Mouse (Mus musculus) spleen, postnatal 4 days (tissue): Measurements from ENCODE around the gene Get4.

Experiments
- DNase-seq, 2 experiments: peaks; one replicate each; pipeline ENCODE4 v3.0.0; 2022; ENCODE audit warnings: low spot score in 2 of 2

Gene Get4

DNA sequence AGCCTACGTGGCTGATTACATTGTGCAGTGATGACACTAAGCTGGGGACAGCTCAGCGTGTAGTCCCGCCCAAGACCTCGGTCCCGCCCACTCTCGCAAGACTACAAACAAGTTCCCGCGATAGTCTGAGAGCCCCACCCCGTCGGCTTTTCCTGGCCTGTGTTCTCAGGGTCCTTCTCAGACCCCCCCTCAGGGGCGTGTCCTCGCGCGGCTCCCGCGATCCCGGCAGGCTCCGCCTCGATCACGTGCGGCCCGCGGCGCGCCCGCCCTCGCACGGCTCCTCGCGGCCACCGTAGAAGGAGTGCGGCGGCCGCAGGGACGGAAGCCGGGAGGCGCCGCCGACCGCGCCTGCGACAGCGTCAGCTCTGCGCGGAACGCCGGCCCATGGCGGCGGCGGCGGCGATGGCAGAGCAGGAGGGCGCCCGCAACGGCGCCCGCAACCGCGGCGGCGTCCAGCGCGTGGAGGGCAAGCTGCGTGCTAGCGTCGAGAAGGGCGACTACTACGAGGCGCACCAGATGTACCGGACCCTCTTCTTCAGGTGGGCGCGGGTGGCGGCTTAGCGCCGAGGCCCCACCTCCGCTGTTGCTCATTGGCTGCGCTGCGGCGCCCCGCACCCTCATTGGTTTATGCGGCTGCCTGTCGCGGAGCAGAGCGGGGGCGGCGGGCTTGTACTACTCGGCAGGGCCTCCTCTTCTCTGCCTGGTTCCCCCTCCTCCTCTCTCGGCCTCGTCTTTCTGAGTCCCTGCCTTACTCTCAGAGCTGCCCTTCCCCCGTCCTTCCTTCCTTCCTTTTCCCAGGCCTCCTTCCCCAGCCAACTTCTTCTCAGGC is at the start of gene Get4:
TSS of gene Get4 (plus strand) at position 244 of the 829 bp plus-strand sequence.
- DNase-seq: peak; percentile 97 to 99

DNA sequence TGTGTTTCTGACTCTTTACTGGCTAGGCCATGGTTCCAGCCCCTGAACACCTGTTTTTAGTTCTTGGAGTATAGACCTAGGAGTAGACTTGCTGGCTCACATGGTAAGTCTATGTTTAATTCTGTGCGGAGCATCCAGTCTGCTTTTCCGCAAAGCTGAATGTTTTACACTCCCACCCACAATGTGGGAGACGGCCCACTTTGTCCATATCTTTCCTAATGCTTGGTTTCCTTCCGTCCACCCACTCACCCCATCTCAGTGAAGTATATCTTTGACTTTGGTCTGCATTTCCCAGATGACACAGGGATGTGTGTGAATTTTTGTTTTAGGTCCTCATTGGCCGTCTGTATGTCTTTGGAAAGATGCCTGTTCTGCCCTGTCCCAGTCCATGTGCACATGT is 48.8 kb upstream of the Get4 start:
- no peak for DNase-seq

DNA sequence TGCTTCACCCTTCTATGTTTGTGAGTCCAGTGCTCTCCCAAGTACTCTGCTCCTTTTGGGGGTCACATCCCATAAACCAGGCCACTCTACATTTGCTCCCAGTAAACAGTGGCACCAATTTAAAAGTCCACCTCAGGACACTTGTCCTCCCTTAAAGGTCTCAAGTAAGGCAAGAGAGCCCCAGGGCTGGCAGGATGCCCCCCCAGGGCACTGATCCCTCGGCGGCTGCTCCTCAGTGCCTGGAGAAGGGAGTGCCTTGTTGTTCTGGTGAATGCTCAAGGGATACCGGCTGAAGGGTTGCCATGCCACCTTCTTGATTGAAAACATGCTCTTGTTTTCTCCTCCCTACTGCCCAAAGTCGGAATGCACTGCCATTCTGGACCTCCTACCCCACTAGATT is 46.0 kb upstream of the Get4 start:
- DNase-seq: no peak

DNA sequence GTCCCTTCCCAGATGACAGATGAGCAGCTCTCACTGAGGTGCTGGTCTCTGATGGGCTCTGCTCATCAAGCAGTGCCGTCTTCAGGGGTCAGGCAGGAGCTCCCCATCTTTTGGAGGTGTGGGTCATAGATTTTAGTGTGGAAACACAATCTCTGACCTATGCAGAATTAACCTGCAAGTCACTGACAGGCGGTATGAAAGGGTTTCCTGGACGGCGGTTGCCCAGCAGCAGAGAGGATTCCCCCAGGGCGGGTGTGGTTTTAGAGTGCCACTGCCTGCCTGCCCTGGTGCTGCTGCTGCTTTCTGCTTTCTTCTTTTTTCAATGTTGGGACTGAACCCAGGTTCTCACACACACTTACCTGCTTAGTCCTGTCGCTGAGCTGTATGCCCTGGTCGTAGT is 45.6 kb upstream of the Get4 start:
- DNase-seq: no peak

DNA sequence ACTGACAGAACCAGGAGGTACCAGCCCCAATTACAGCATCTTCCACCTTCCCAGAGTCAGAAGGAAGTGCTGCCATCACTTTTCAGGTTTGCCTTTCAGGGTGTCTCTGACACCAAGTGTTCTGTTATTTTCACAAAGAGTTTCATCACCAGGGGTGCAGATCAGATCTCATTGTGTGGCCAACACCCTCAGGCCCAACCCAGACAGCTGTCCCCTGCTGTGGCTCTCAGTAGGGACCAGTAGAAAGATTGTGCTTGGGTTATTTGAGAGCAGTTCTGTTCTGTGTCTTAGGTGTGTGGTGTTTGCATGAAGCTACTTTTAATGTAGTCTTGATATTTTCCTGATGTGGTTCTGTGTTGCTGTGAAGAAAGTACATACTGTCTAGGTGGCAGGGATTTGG is 43.9 kb upstream of the Get4 start:
- no peak for DNase-seq

DNA sequence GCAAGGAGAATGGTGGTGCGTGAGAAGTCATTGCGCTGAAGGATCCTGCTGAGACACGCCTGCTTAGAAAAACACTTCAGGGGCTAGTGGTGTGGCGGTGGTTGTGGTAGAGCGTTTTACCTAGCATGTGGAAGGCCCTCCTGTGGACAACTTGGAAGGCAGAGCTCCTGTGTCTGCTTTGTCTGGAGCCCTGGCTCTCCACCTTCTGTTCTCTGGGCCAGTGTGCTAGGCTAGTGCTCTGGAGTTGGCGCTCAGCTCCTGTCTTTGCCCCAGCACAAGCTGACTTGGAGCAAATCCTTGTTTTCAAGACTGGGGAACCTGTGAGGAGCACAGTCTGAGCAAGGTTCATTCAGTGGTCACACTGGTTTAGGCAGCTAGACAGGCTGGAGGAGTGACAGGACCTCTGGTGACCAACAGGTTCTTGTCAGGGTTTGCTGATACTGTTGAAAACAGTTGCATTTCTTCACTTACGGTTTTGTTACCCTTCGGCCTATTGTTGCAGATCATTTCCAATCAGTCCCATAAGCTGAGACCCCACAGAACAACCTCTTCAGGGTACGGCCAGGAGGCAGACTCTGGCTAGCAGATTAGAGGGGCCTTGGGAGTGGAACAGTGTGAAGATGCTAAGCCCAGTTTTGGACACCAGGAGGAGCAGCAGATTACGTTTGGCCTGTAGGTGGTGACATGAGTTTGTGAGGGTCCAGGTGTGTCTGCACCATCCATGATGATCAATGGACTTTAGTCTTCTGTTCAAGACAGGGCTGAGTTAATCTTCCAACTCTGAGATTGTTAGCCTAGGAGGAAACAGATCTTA is 43.0 kb upstream of the Get4 start:
- DNase-seq: no peak

DNA sequence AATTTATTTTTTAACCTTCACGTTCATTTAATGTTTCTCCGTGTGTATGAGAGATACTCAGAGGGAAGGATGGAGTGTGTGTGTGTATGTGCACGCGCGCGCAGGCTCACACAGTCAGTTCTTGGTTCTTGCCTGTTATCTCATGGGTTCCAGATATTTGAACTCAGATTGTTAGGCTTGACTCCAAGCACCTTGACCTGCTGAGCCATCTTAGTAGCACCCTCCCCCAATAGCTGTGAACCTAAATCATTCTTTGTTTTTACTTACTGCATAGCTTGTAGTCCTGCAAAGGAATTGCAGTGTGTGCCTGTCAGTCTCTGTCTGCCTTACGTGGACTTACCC is 42.5 kb upstream of the Get4 start:
- no peak for DNase-seq

DNA sequence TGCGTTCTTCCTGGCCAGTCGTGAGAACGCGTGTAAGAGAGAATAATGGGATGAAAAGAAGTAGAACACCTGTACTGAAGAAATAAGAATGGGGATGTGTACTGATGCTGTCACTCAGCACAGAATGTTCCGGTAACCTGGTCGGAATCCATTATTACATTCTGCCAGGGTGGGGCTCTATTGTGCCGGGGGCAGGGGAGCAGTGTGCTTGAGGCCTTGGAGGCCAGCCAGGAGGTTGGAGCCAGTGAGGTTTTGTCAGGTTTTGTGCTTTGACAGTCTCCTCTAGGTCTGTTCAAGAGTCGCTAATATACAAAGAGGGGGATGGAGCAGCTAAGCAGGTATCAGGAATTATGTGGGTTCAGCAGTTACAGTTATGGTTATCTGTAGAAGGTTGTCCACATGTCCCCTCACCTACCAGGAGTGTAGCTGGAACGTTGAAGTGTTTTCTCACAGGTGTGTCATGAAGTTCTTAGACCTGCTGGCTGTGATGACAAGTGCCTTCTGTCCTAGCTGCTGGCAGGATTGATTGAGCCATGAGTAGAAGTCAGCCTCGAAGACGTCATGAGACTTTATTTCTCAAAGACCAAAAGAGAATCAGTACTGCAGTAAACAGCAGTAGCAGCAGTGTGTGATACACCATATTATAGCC is 40.3 kb upstream of the Get4 start:
- no peak for DNase-seq

DNA sequence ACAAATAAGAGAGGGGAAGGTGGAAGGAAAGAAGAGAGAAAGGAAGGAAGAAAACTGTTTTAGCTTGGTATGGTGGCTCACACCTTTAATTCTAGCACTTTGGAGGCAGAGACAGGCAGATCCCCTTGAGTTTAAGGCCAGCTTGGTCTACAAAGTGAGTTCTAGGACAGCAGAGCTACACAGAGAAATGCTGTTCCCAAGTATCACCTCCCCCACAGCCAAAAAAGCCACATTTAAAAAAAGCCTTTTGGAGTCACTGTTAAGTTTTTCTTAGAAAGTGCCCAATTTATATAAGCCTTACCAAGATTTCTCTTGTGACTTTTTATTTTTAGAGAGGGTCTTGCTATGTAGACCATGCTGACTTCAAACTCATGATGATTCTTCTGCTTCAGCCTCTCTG is 37.8 kb upstream of the Get4 start:
- no peak for DNase-seq

DNA sequence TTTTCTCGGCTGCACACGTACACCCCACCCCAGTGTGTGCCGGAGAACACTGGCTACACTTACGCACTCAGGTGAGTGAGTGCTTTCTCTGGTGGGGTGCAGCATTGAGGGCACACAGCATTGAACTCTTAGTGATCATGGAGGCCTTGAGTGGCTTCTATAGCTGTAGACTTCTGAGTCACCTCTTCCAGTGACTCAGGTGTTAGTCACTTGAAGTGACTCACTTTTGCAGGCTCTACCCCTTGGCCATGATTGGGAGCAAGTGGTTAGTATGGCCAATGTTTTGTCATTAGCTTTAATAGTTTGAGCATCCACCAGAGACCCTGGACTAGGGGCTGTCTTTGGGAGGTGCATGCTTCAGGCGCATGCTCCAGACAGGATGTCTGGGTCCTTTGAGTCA is 36.9 kb upstream of the Get4 start:
- DNase-seq: no peak

DNA sequence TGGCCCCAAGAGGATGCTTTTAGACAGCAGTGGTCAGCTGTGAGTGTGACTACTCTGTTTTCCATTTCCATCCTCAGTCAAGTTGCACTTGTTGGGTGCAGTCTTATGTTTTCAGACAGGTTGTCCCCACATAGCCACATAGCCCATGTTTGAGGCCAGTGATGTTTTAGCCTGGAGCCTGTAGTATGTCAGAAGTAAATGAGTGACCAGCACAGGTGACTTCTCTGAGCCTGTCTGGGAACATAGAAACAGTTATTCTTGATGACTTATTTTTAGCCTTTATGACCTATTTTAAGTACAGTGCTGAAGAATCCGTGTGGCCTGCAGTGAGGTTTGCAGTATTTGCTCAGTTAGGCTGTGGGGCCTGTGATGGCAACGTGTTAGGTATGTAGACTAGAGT is 36.0 kb upstream of the Get4 start:
- DNase-seq: no peak

DNA sequence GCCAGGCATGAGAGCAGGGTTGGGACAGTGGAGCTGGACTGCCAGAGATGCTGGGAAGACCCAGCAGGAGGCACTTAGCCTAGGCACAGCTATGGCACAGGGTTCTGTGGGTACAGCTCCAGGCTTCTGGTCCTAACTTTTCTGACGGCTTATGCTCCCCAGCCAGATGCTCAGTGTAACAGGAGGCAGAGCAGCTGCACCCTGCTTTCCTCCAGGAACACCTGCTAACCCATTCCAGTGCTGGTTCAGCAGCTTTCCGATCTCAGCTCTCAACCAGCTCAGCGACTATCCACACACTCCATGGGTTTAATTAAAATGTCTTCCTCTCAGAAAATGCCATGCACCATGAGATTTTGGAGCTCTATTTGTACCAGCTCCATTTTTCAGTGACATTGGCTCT is 35.4 kb upstream of the Get4 start:
- DNase-seq: no peak

DNA sequence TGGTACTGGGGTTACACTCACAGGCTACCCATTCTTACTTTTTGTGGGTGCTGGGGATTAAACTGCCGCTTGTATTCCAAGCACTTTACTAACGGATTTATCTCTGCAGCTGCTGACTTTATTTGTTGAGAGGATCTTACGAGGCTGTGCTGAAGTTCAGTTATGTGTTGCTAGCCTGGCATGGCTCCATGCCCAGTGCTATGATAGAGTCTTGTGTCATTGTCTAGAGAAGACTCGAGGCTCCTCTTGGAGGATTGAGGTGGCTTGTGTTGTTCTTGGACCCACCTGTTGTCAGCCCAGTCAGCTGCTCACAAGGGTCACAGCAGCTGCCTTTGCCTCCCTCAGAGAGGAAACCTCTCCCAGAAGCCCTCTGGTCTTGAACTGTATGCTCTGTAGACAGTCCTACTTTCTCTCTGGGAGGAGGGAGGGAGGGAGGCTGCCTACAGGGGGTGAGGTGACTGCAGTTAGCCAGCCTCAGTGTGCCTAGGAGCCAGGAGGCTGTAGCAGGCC is 32.1 kb upstream of the Get4 start:
- DNase-seq: no peak

DNA sequence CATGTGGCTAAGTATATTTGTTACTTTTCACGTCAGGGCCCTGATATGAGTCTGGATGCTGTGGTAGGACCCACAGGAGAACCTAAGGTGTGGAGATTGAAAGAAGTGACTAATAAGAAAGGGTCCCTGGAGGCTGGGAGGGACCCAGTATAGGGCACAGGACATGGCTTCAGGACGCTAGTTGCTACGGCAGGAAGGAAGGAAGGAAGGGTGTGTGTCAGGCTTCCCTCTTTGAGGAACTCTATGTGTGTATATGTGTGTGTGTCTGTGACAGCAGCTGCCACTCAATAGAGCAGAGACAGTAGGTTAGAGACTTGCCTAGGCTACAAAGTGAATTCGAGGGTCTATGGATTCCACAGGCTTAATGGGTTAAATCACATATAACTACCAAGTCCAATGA is 31.5 kb upstream of the Get4 start:
- DNase-seq: no peak

DNA sequence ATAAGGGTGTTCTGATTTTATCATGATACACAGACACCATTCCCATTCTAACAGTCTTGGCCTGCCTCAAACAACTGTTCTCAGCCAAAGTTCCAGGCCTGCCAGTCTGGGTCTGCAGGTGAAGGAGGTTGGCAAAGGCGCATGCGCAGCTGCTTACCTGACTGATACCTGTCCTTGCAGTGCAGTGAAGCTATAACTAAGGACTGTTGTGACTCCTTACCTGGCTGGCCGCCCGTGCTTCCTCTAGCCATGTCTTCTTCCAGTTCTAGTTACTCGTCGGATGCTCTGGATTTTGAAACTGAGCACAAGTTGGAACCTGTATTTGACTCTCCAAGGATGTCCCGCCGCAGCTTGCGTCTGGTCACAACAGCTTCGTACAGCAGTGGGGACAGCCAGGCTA is 28.8 kb upstream of the Get4 start:
- no peak for DNase-seq

DNA sequence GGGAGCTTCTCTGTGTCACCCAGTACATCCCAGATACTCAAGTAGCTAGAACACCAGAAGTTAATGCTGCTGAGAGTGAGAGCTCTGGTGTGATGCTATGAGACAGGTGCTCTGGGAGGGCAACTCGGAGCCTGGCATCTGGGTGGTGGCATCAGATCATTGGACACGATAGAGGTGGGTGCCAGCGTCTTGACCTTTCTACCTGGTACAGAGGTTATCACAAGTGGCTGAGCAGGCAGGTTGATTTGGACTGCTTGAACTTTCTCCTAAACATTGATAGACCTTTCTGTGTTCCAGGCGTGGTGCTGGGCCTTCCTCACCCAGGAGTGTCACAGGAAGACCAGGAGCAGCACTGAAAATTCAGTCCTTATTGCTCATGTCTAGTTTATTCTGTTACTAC is 24.9 kb upstream of the Get4 start:
- no peak for DNase-seq

DNA sequence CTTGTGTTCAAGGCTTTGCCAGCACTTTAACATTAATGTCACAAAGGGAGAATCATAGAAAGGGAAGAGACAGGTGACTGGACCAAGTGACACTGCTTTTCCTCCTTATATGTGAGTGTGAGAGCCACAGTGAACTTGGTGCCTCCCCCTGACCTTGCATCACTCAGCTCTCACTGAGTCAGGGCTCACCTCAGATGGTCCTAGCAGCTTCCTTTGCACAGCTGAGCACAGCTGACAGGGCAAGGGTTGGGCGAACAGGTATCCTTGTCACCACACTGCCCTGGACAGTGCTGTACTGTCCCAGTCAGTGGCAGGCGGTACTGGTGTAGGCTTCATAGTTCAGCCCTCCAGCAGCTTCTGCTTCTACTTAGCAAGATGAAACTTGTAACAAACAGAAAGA is 24.5 kb upstream of the Get4 start:
- no peak for DNase-seq

DNA sequence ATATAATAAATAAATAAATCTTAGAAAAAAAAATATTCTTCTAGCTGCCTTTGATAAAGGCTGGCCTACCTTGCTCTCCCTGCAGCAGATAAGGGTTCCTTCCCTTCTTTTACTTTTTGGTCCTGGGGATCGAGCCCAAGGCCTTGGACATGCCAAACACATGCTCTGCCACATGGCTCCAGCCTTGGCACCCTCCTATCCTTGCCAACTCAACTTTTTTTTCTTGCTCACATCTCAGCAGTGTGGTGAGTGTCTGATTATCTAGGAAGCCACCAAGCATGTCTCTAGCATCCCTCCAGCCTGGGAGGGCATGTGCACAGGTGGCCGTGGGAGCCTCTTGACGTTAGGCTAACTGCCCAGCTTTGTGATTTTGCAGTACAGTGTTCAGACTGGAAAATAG is 23.8 kb upstream of the Get4 start:
- no peak for DNase-seq

DNA sequence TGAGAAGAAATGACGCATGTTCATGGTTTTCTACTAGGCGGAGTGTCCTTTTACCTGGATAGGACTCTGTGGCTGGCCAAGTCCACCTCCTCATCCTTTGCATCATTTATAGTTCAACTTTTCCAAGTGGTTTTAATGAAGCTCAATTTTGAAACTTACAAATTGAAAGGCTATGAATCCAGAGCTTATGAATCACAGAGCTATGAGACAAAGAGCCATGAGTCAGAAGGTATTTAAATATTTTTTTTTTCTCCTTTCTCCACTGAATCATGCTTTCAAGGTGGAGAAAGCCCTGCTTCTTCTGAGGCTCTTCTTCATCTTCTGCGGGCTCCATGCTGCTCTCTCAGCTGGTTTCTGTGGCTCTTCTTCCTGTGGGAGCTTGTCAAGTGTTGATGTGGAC is 22.4 kb upstream of the Get4 start:
- no peak for DNase-seq

DNA sequence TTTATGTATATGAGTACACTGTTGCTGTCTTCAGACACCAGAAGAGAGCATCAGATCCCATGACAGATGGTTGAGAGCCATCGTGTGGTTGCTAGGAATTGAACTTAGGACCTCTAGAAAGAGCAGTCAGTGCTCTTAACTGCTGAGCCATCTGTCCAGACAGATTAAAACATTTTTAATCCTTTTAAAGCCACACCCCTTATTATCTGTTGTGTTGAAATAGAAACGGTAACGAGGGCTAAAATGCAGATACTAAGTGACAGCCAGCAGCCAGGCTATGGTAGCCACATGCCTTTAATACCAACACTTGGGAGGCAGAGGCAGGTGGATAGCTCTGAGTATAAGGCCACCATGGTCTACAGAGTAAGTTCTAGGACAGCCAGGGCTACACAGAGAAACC is 20.0 kb upstream of the Get4 start:
- no peak for DNase-seq

DNA sequence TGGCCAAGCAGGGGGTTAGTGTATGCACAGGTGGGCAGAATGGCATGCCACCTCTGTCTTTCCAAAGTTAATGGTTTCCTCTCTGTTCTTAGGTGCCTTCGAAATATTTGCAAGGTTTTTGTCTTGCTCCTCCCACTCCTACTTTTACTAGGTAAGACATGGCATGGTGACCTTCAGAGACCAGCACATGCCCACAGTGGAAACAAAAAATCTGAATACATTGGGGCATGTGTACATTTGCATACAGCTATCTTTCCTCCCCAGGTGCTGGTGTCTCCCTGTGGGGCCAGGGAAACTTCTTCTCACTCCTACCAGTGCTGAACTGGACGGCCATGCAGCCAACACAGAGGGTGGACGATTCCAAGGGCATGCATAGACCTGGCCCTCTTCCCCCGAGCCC is 17.7 kb upstream of the Get4 start:
- no peak for DNase-seq

DNA sequence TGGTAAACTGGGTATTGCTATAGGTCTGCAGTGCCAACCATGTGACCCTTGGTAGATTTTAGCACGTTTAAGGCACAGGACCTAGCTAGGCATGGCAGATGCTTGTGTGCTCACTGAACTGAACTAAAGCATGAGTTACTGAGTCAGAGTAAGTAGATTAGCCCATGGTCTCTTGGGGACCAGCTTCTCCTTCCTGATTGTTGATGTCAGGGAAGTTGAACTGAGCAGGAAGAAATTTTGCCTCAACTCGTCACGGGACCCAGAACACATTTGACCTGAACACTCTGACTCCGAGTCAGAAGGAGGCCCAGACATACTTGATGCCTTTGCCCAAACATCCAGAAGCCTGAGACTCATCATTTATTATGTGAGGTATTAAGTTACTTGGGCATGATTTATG is 14.7 kb upstream of the Get4 start:
- no peak for DNase-seq
